Mouse (Mus musculus) left cerebral cortex, postnatal 14 days (tissue): ENCODE results near the gene Sept1. TPM values are rescaled to one million over a fixed set of nuclear protein-coding genes. Genes with fewer than 3 reads are reported as not detected.
"Not testable (repeated sequence)": the region's sequence is repeated elsewhere in the genome, so short reads cannot be mapped to it uniquely, and the experiment has no call there.

ENCODE experiments used
- DNase-seq, 2 experiments: peaks; one replicate each; pipeline ENCODE4 v3.0.0; 2021 to 2022; ENCODE audit warnings: low spot score in 2 of 2, mixed read lengths in 1 of 2
- intact Hi-C: fragments of 180-260 bp; cut with DNase I; formaldehyde crosslinking; loops from one replicate; pipeline ENCODE4 v1.15.1; 2025
- total RNA-seq, 2 experiments: library from RNA; stranded (reverse); gene quantifications; 2 replicates each; pipeline ENCODE4 v1.2.3; 2021

The Sept1 gene
- total RNA-seq, 2 experiments from 2014 or later: 5.9 to 6.3 TPM

DNA sequence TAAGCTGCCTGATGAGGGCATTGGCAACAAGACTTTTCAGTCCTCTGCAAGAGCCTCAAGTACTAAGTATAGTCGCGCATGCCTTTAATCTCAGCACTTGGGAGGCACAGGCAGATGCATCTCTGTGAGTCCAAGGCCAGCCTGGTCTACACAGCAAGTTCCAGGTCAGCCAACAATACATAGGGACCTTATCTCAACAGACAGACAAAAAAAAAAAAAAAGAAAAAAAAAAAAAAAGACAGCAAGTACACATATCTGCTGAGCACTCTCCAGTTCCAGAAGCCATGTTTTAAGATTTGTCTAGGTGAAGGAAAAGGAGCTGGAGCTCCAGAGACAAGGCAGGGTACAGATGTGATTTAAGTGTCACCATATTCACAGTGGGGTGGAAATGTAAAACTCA is 23.0 kb upstream of the Sept1 start:
- no peak for DNase-seq
- intact Hi-C loops: no loop called here

DNA sequence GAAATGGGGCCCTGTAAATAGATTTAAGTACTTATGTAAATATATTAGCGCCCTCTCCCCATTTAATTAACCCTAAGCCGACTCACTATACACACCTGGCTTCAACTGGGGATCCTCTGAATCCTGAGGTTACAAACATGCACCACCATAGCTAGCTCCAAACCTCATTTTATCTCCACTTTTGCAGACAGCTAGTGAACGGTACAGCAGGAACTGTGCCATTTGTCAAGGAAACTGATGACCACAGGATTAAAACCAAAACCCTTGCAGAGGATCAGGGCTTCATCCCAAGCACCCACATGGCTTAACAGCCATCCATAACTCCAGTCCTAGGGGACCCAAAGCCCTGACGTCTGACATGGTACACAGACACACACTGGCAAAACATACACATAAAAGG is 22.1 kb upstream of the Sept1 start:
- DNase-seq: no peak
- intact Hi-C loops: no loop called here

GRCm38 (mm10) chr7:127253821-127254769 is 21.2 kb upstream of the Sept1 start:
- peak; percentile 96 to 97 for DNase-seq
- intact Hi-C loops: no loop called here

DNA sequence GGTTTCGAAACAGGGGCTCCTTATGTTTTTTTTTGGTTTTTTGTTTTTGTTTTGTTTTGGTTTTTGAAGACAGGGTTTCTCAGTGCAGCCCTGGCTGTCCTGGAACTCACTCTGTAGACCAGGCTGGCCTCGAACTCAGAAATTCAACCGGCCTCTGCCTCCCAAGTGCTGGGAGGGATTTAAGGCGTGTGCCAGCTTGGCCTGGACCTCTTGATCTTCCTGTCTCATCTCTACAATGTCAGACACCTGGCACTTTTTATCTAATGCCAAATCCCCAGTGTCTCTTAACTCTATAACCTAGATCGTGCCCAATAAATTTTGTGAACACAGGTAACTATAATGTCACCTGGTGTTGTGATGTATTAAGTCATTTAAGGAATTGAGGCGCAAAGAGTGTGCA is 20.4 kb upstream of the Sept1 start:
- intact Hi-C loops: no loop called here
- DNase-seq: no peak

DNA sequence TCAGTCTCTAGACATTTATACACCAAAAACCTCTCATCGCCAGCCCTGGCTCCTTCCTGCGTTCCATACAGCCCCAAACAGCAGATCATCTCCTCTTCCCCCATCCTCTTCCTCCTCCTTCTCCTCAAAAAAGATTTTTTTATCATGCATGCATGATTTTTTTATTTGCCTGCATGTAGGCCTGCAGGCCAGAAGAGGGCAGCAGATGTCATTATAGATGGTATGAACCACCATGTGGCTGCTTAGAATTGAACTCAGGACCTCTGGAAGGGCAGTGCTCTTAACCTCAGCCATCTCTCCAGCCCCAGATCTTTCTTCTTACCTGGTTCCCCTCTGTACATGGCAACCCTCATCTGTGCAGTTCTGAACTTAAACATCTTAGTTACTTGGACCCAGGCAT is 19.5 kb upstream of the Sept1 start:
- DNase-seq: no peak
- intact Hi-C loops: no loop called here

DNA sequence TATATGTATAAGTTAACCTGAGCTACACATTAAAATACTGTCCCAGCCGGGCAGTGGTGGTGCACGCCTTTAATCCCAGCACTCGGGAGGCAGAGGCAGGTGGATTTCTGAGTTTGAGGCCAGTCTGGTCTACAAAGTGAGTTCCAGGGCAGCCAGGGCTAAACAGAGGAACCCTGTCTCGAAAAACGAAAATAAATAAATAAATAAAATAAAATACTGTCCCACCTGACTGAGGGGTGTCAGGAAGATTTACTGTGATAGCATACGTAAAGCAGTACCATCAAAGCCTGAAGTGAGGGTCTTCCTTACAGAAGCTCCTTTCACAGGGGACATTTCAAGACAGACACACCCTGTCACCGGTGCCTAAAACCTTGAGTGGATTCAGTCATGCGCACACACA is 17.6 kb upstream of the Sept1 start:
- intact Hi-C loops, DNase-seq: not testable (repeated sequence)

GRCm38 (mm10) chr7:127244658-127245510 is 12.0 kb upstream of the Sept1 start:
- intact Hi-C loops: no loop called here
- DNase-seq: no peak

DNA sequence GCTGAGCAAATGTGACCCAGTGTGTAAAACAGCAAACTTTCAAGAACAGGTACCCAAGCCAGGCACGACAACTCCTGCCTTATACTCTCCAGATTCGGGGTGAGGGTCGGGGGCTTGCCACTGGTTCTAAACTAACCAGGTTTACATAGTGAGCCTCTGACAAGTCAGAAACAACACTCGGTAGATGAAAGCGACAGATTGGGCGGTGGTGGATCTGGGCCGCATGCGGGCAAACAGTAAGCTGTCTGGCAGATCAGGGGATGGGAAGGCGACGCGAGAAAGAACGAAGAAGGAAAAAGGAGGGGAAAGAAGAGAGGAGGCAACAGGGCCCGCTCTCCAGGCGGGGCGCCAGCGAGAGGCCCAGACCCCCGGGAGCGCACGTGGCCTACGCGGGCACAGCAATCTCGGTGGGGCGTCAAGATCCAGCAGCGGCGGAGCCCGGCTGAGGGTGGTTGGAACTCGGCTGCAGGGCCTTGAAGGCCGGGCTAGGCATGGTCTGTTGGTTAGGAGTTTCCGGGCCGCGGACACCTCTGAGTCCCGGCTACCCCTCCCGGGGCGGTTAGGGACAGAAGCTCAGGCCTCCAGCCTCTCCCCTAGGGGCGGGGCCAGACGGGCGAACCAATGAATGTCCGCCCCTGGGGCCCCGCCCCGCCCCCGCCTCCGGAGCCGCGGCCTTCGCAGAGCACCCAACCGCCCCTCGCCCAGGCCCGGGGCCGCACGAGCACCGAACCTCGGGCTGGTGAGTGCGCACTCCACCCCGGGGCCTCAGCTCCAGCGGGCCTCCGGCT is 11.1 kb upstream of the Sept1 start, which contains the start of gene Zfp771:
Gene Zfp771, plus strand, starts transcription at position 405 of the 788 bp plus-strand sequence.
- DNase-seq: peak; percentile 93 to 95

GRCm38 (mm10) chr7:127243361-127243867 is 10.5 kb upstream of the Sept1 start:
- intact Hi-C loops: no loop called here
- DNase-seq: no peak

More for the DNA sequence above, 11.1 kb upstream of the Sept1 start, which contains the start of gene Zfp771:
- intact Hi-C loops: no loop called here

- intact Hi-C loops: no loop called here
Observed at GRCm38 (mm10) chr7:127234777-127235176, 1.8 kb upstream of the Sept1 start.

DNA sequence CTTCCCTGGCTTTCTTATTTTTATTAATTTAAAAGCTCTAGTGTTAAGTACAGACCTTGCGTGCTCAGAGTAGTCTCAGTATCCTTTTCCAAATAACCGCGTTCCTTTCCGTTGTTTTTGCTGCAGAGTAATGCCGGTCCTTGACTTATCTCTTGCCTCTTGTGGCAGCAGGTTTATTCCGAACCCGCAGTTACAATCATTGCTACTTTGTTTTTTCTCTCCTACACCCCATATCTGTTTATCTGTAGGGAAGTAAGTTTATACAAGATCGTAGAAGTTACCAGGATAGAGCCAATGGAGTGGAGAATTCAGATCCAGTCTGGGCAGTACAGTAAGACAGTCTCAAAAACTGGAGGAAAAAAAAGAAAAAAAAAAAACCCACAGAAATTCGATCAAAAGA is 835 bp upstream of the Sept1 start:
- intact Hi-C loops: no loop called here

More at GRCm38 (mm10) chr7:127234777-127235176, 1.8 kb upstream of the Sept1 start:
- no peak for DNase-seq

GRCm38 (mm10) chr7:127233368-127233749 is 429 bp upstream of the Sept1 start:
- DNase-seq: no peak
- intact Hi-C loops: no loop called here

More for the DNA sequence above, 835 bp upstream of the Sept1 start:
- DNase-seq: no peak

- intact Hi-C loops: no loop called here
- no peak for DNase-seq
Observed at GRCm38 (mm10) chr7:127231826-127232621, 906 bp downstream of the Sept1 start.

GRCm38 (mm10) chr7:127231376-127231775 is 1.6 kb downstream of the Sept1 start:
- intact Hi-C loops: no loop called here
- DNase-seq: no peak

- DNase-seq: peak; percentile 85 to 89
- intact Hi-C loops: no loop called here
Observed at GRCm38 (mm10) chr7:127228615-127229303, 4.2 kb downstream of the Sept1 start.

- intact Hi-C loops: no loop called here
Observed at GRCm38 (mm10) chr7:127225147-127225995, 7.6 kb downstream of the Sept1 start.

GRCm38 (mm10) chr7:127224616-127225015 is 8.3 kb downstream of the Sept1 start:
- DNase-seq: no peak
- intact Hi-C loops: no loop called here

More at GRCm38 (mm10) chr7:127225147-127225995, 7.6 kb downstream of the Sept1 start:
- DNase-seq: peak in 1 of 2 experiments; percentile 55
